Mouse (Mus musculus) embryonic facial prominence, embryonic 14.5 days (tissue): ENCODE data around the gene Etv6. TPM values are rescaled to one million over a fixed set of nuclear protein-coding genes. Genes with fewer than 3 reads are reported as not detected.

Experiments
- ATAC-seq: fragments of 200-750 bp; cut with Nextera tagmentation; 2 replicates; pipeline ENCODE4 v1.8.0; 2017; ENCODE audit warnings: low read depth, moderate number of reproducible peaks, moderate TSS enrichment
- DNase-seq: peaks from one replicate; pipeline ENCODE4 v3.0.0-alpha.2; 2015; ENCODE audit warnings: low spot score
- H3K27ac ChIP-seq: fragments of 300-500 bp; sonication (generic); replicated peaks from 2 replicates; pipeline ENCODE4 v1.5.1; 2014; ENCODE audit warnings: low read depth, mild to moderate bottlenecking, low read length, moderate library complexity
- H3K27me3 ChIP-seq: fragments of 300-500 bp; sonication (generic); replicated peaks from 2 replicates; pipeline ENCODE4 v1.6.1; 2014; ENCODE audit warnings: low read length; ENCODE audit not compliant: control insufficient read depth, insufficient read depth
- H3K36me3 ChIP-seq: fragments of 300-500 bp; sonication (generic); 2 replicates; pipeline ENCODE4 v1.6.1; 2014; ENCODE audit warnings: low read length, mixed read lengths; ENCODE audit not compliant: control insufficient read depth, insufficient read depth
- H3K4me1 ChIP-seq: fragments of 300-500 bp; sonication (generic); 2 replicates; pipeline ENCODE4 v1.6.1; 2014; ENCODE audit warnings: antibody characterized with exemption, low read length; ENCODE audit not compliant: control insufficient read depth, insufficient read depth
- H3K4me2 ChIP-seq: fragments of 300-500 bp; sonication (generic); 2 replicates; pipeline ENCODE4 v1.6.1; 2014; ENCODE audit warnings: low read depth, mild to moderate bottlenecking, low read length, moderate library complexity, mixed read lengths
- H3K4me3 ChIP-seq: fragments of 300-500 bp; sonication (generic); 2 replicates; pipeline ENCODE4 v1.5.1; 2014; ENCODE audit warnings: low read depth, mild to moderate bottlenecking, low read length
- H3K9ac ChIP-seq: fragments of 300-500 bp; sonication (generic); 2 replicates; pipeline ENCODE4 v1.6.1; 2014; ENCODE audit warnings: low read depth, mild to moderate bottlenecking, low read length, moderate library complexity, mixed read lengths
- H3K9me3 ChIP-seq: fragments of 300-500 bp; sonication (generic); 2 replicates; pipeline ENCODE4 v1.6.1; 2016; ENCODE audit warnings: low read length; ENCODE audit not compliant: control insufficient read depth
- WGBS: fragments of 180-500 bp; shearing (Covaris S2); extraction: QIAGEN DNeasy Blood & Tissue Kit; methylation state at CpG from one replicate; pipeline ENCODE4 v1.1.7; 2014; 5-methylcytosine and 5-hydroxymethylcytosine counted together
- polyA plus RNA-seq: library from polyadenylated mRNA; unstranded; fragments of >200 nt; fragmentation: Nextera tagmentation; extraction: Ambion mirVana; gene quantifications from 2 replicates; pipeline ENCODE4 v1.2.1, GENCODE M21; 2014

Etv6 gene
- polyA plus RNA-seq, 1 experiment from 2014 or later: 12.4 TPM

DNA sequence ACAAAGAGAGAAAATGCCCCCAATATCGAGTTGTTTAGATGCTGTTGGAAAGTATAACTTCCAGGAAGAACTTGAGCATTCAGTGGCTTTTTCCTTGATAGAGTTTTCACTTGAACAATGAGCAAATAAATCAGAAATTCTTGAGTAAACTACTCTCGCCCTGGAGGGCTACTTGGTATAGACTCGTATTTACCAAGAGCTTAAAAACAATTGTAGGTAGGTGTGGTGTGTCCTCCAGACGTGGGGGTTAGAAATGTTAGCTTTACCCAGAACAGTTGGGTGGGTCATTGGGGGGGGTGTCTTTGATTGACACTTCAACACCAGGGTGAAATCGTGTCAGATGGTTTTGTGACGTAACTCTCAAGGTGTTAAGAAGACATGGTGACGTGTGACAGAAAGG, 88.0 kb downstream of the Etv6 start:
- no peaks in the 10 kb centered on the region for H3K27me3 ChIP-seq
- no peak overlapping the region for H3K4me3 ChIP-seq
- H3K9ac ChIP-seq: no peak overlapping the region
- peaks cover 8% of the 10 kb centered on the region; the same call in 1 of the 2 replicates for H3K4me1 ChIP-seq
- no peaks in the 10 kb centered on the region for H3K9me3 ChIP-seq
- H3K27ac ChIP-seq: no peak overlapping the region
- 0 out of 2 replicates have a peak, but pooled peaks cover under 1% of the 10 kb centered on the region for H3K36me3 ChIP-seq
- no peak overlapping the region for H3K4me2 ChIP-seq
- ATAC-seq: no peak
- DNase-seq: no peak
- WGBS: 86% methylated on average over 7 of the region's 7 CpGs

DNA sequence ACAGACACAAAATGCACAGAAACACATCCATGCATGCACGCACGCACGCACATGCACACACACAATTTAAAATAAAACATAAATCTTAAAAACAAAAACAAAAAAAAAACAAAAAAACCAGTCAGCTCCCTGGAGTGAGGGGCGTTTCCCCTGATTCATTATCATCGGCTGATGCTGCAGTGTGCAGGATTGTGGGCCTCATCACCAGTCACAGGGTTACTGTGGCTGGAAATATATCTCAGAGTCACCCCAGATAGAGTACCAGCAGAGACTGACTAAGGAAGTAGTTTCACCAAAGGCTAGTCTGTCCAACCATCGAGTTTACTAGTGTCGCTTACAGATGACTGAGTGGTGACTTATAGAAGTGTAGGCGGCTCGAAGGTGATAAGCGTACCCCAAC, 88.8 kb downstream of the Etv6 start:
- no peak overlapping the region for H3K4me3 ChIP-seq
- DNase-seq: no peak
- no peaks in the 10 kb centered on the region for H3K27me3 ChIP-seq
- H3K27ac ChIP-seq: no peak overlapping the region
- WGBS: 94% methylated on average over 10 of the region's 10 CpGs
- ATAC-seq: no peak
- 0 out of 2 replicates have a peak, but pooled peaks cover 3% of the 10 kb centered on the region for H3K9me3 ChIP-seq
- H3K9ac ChIP-seq: no peak overlapping the region
- H3K4me1 ChIP-seq: peaks cover 5% of the 10 kb centered on the region; the same call in 1 of the 2 replicates
- H3K36me3 ChIP-seq: peaks cover 5% of the 10 kb centered on the region; the same call in 1 of the 2 replicates
- no peak overlapping the region for H3K4me2 ChIP-seq

DNA sequence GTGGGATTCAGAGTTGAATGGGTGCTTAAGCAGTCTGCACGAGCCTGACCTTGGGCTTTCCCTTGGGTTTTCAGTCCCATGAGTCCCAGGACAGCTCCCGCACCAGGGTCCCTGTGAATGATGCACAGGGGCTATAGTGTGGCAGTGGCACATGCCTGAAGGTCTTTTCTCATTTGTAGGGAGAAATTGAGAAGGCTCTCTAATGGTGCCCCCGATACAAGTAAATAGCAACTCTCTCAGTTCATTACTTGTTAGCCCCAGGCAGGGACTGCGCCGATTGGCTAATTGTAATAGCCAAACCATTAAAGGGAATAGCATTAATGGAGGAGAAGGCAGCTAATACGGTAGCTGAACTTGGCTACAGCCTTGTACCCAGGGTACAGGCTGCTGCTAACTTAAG, 92.5 kb downstream of the Etv6 start:
- no peak overlapping the region for H3K9ac ChIP-seq
- no peak overlapping the region for H3K4me2 ChIP-seq
- H3K9me3 ChIP-seq: 0 out of 2 replicates have a peak, but pooled peaks cover 4% of the 10 kb centered on the region
- H3K4me1 ChIP-seq: no peaks in the 10 kb centered on the region
- H3K36me3 ChIP-seq: peaks cover 7% of the 10 kb centered on the region; the same call in 1 of the 2 replicates
- no peak overlapping the region for H3K4me3 ChIP-seq
- H3K27ac ChIP-seq: no peak overlapping the region
- no peaks in the 10 kb centered on the region for H3K27me3 ChIP-seq
- ATAC-seq (no peak), DNase-seq (no peak)
- WGBS: 76% methylated on average over 6 of the region's 6 CpGs

DNA sequence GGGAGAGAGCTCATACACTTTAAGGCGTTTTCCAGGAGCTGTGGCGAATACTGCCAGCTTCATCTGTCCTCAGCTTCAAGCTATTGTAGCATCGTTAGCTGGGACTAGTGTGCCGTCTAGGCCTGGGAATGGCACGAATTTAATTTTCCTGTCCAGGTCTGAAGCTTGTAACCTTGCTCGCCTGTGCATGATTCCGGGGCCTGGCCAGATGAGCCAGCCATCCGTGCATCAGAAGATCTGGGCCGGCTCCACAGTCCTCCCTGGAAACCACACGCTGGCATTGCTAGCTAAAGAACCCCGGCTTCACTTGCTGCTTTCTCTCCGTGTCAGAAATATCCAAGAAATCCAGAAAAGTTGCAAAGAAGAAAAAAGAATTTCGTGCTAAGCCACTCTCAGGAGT, 93.1 kb downstream of the Etv6 start:
- 0 out of 2 replicates have a peak, but pooled peaks cover 4% of the 10 kb centered on the region for H3K9me3 ChIP-seq
- 89% methylated on average over 13 of the region's 13 CpGs for WGBS
- peaks cover 7% of the 10 kb centered on the region; the same call in 1 of the 2 replicates for H3K36me3 ChIP-seq
- ATAC-seq (no peak), DNase-seq (no peak)
- H3K4me3 ChIP-seq: no peak overlapping the region
- H3K27me3 ChIP-seq: no peaks in the 10 kb centered on the region
- H3K4me2 ChIP-seq: no peak overlapping the region
- H3K27ac ChIP-seq: no peak overlapping the region
- H3K4me1 ChIP-seq: no peaks in the 10 kb centered on the region
- H3K9ac ChIP-seq: no peak overlapping the region

DNA sequence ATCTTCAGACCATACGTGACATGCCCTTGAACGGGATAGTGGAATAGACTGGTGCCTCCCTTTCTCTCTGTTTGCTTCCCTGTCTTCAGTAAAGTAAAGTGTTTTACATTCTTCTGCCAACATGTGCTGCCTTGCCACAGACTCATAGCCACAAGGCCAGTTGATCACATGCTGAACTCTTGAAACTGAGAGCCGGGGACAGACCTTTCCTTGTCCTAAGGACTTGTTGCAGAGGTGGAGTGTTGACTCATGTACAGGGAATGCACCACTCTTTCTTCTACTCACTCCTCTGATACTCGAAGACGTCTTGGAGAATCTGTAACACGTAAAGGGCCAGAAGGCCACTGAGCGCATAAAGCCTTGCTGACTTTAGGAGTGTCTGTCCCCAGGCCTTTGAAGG, 94.3 kb downstream of the Etv6 start:
- H3K27ac ChIP-seq: no peak overlapping the region
- no peaks in the 10 kb centered on the region for H3K27me3 ChIP-seq
- no peak overlapping the region for H3K4me3 ChIP-seq
- 86% methylated on average over 7 of the region's 7 CpGs for WGBS
- DNase-seq (no peak), ATAC-seq (no peak)
- 0 out of 2 replicates have a peak, but pooled peaks cover 4% of the 10 kb centered on the region for H3K9me3 ChIP-seq
- H3K9ac ChIP-seq: no peak overlapping the region
- no peaks in the 10 kb centered on the region for H3K4me1 ChIP-seq
- H3K36me3 ChIP-seq: peaks cover 7% of the 10 kb centered on the region; the same call in 1 of the 2 replicates
- no peak overlapping the region for H3K4me2 ChIP-seq

DNA sequence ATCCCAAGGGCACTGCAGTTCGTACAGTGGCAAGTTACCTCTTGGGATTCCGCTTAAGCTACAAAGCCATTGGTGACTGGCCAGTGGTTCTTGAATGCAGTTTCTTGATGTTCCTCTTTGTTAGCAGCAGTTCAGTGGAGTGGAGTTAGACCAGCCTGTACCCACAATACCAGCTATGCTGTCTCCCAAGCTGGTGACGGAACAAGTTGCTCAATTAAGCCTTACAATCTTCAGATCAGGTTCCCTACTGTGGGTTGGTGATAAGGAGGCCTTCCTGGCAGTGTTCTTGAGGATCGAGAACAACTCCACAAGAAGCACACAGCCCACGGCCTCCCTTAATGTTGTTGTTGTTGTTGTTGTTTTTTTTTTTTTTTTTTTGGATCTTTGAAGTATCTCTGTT, 95.3 kb downstream of the Etv6 start:
- Histone ChIP-seq H3K27me3 (no peaks in the 10 kb centered on the region), H3K36me3 (peaks cover 7% of the 10 kb centered on the region; the same call in 1 of the 2 replicates), H3K9ac (no peak overlapping the region), H3K9me3 (0 out of 2 replicates have a peak, but pooled peaks cover 4% of the 10 kb centered on the region), H3K4me2 (no peak overlapping the region), H3K27ac (no peak overlapping the region), H3K4me1 (no peaks in the 10 kb centered on the region), H3K4me3 (no peak overlapping the region)
- no peak for DNase-seq
- WGBS: 90% methylated on average over 5 of the region's 5 CpGs
- no peak for ATAC-seq

DNA sequence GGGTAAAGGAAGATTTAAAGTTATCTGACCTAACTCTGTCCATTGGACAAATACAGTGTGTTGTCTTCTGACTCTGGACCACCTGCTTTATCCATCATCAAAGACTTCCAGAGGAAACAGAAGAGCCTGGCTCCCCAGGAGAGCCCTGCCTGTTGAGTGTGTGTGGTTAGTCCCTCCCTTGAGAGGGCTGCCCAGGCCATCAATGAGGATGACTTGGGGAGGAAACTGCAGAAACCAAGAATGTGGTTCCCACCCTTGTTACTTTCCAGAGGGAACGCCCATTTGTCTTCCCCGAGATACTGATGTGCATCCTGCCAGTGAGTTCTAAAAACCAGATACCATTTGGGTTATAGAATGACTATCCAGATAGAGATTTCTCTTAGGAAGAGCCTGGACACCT, 96.1 kb downstream of the Etv6 start:
- Histone ChIP-seq H3K36me3 (peaks cover 7% of the 10 kb centered on the region; the same call in 1 of the 2 replicates), H3K4me3 (no peak overlapping the region), H3K9ac (no peak overlapping the region), H3K27me3 (no peaks in the 10 kb centered on the region), H3K4me1 (no peaks in the 10 kb centered on the region), H3K27ac (no peak overlapping the region), H3K4me2 (no peak overlapping the region), H3K9me3 (0 out of 2 replicates have a peak, but pooled peaks cover 4% of the 10 kb centered on the region)
- DNase-seq (no peak), ATAC-seq (no peak)
- 74% methylated on average over 2 of the region's 2 CpGs for WGBS

DNA sequence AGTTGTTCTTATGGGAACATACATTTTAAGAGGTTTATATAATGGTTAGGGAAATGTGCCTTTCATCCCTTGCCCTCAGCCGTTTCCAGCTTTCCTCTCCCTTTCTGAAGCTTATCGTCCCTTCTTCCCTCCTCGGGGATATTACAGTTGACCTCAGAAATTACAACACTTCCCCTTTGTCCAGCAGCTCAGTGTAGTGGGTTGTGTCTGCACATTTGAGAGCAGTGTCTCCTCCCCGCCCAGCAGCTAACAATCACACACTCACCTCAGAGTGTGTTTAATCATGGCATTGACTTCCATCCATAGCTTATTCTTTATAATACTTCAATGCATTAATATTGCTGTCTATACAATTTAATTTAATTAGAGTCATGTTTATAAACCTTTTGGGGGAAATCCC, 98.3 kb downstream of the Etv6 start:
- no peak for ATAC-seq
- WGBS: 56% methylated on average over 4 of the region's 4 CpGs
- no peak overlapping the region for H3K4me3 ChIP-seq
- H3K27me3 ChIP-seq: no peaks in the 10 kb centered on the region
- H3K9ac ChIP-seq: no peak overlapping the region
- no peaks in the 10 kb centered on the region for H3K4me1 ChIP-seq
- peaks cover 4% of the 10 kb centered on the region for H3K36me3 ChIP-seq
- no peak for DNase-seq
- H3K9me3 ChIP-seq: 0 out of 2 replicates have a peak, but pooled peaks cover 4% of the 10 kb centered on the region
- no peak overlapping the region for H3K27ac ChIP-seq
- H3K4me2 ChIP-seq: no peak overlapping the region

DNA sequence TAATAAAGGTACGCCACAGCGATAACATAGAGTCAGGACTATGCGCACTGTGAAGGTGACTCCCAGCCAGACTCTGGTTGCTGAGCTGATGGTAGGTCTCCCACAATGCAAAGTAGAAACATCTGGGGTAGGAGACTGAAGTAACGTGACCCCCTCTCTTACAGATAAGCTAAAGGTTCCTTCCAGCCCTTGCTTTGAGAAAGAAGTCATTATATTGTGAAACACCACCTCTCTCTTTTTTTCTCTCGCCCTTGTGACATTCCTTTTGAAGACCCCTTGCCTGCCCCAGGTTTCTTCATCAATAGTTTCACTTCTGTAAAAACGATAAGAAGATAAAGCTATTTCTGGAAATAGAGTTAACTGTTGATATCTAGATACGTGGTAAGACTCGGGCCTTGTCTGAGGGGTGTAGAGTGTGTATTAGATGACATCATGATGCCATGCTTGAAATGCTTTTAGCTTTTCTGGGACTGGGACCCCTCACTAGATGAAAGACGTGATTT, 99.4 kb downstream of the Etv6 start:
- Histone ChIP-seq H3K4me1 (no peaks in the 10 kb centered on the region), H3K36me3 (peaks cover 3% of the 10 kb centered on the region), H3K9ac (no peak overlapping the region), H3K27me3 (no peaks in the 10 kb centered on the region), H3K4me3 (no peak overlapping the region), H3K27ac (no peak overlapping the region), H3K9me3 (no peaks in the 10 kb centered on the region), H3K4me2 (no peak overlapping the region)
- ATAC-seq (no peak), DNase-seq (no peak)
- WGBS: 71% methylated on average over 9 of the region's 9 CpGs
